Mouse (Mus musculus) stomach, embryonic 16.5 days (tissue): ENCODE data around the gene Col2a1. TPM values are rescaled to one million over a fixed set of nuclear protein-coding genes. Genes with fewer than 3 reads are reported as not detected.

Experiments
- ATAC-seq: fragments of 200-750 bp; cut with Nextera tagmentation; 2 replicates; pipeline ENCODE4 v1.8.0; 2017; ENCODE audit warnings: moderate number of reproducible peaks, moderate TSS enrichment; ENCODE audit not compliant: insufficient read depth, low FRiP score
- H3K27ac ChIP-seq: fragments of 300-500 bp; sonication (generic); 2 replicates; pipeline ENCODE4 v1.5.1; 2014; ENCODE audit warnings: low read length
- H3K27me3 ChIP-seq: fragments of 300-500 bp; sonication (generic); 2 replicates; pipeline ENCODE4 v1.6.1; 2014; ENCODE audit warnings: low read length, control low read depth, mixed read lengths; ENCODE audit not compliant: control insufficient read depth, insufficient read depth
- H3K36me3 ChIP-seq: fragments of 300-500 bp; sonication (generic); 2 replicates; pipeline ENCODE4 v1.6.1; 2014; ENCODE audit warnings: low read length; ENCODE audit not compliant: control insufficient read depth, insufficient read depth
- H3K4me1 ChIP-seq: fragments of 300-500 bp; sonication (generic); 2 replicates; pipeline ENCODE4 v1.6.1; 2014; ENCODE audit warnings: low read length, control low read depth, mixed read lengths; ENCODE audit not compliant: control insufficient read depth, insufficient read depth
- H3K4me2 ChIP-seq: fragments of 300-500 bp; sonication (generic); 2 replicates; pipeline ENCODE4 v1.6.1; 2014; ENCODE audit warnings: low read depth, low read length, mixed read lengths
- H3K4me3 ChIP-seq: fragments of 300-500 bp; sonication (generic); replicated peaks from 2 replicates; pipeline ENCODE4 v1.5.1; 2014; ENCODE audit warnings: mild to moderate bottlenecking, low read length
- H3K9ac ChIP-seq: fragments of 300-500 bp; sonication (generic); 2 replicates; pipeline ENCODE4 v1.6.1; 2014; ENCODE audit warnings: low read length
- H3K9me3 ChIP-seq: fragments of 300-500 bp; sonication (generic); replicated peaks from 2 replicates; pipeline ENCODE4 v1.6.1; 2016; ENCODE audit warnings: low read length, control low read depth; ENCODE audit not compliant: control insufficient read depth
- WGBS: fragments of 180-500 bp; shearing (Covaris S2); extraction: QIAGEN DNeasy Blood & Tissue Kit; methylation state at CpG from one replicate; pipeline ENCODE4 v1.1.7; 2014; 5-methylcytosine and 5-hydroxymethylcytosine counted together
- polyA plus RNA-seq: library from polyadenylated mRNA; unstranded; fragments of >200 nt; fragmentation: Nextera tagmentation; extraction: Ambion mirVana; gene quantifications from 2 replicates; pipeline ENCODE4 v1.2.1, GENCODE M21; 2015

Gene Col2a1
- polyA plus RNA-seq: 0.59 and 0.85 TPM in 2 replicates

DNA sequence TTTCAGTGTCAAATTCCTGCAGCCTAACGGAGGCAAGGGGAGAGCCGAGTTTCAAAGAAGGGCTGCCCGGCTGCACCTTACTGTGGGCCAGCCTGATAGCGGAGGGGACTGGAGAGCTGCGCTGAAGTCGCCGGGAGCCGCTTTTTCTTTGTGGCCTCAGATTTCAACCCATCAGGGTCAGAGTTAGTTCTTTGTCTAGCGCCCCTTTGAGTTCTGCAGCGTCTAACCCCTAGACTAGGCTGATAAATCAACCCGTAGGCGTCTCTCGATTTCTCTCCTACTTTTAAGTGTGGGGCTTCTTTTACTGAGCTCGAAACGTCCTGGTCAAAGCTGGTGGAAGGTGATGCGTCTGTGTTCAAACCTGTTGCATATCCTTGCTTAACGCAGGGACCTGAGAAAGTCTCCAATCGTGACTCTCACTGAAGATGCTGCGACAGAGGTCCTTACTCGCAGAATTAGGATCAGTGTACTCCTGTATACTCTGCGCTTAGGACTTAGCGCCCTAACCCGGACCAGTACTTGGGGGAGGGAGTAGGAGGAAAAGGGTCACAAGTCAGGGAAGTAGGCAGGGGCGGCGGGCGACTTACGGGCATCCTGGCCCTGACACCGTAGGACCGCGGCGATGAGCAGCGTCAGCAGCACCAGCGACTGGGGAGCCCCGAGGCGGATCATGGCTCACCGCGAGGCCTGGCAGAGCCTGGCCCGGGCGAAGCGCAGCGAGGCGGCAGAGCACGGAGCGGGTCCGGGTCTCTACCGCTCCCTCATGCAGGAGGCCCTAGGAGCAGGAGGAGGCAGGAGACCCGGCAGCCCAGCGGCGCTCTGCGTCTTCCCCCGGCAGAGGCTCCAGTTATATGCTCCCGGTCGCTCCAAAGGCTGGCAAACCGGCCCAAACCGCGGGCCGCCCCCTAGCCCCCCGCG is at the start of gene Col2a1:
Gene Col2a1, minus strand, starts transcription at position 874 of the 918 bp plus-strand sequence.
- H3K9ac ChIP-seq: peak within 1 kb of the TSS; percentile 52; the same call in 1 of the 2 replicates
- H3K4me1 ChIP-seq: peaks cover 38% of the 10 kb centered on the region
- no peaks in the 10 kb centered on the region for H3K36me3 ChIP-seq
- H3K4me3 ChIP-seq: peak within 1 kb of the TSS; percentile 36
- peak within 1 kb of the TSS; percentile 54 for H3K4me2 ChIP-seq
- no peaks in the 10 kb centered on the region for H3K9me3 ChIP-seq
- 2% methylated on average over 59 of the region's 59 CpGs for WGBS
- peaks cover 66% of the 10 kb centered on the region for H3K27me3 ChIP-seq
- ATAC-seq: no peak; the same call in 1 of the 2 replicates
- H3K27ac ChIP-seq: no peak within 1 kb of the TSS

DNA sequence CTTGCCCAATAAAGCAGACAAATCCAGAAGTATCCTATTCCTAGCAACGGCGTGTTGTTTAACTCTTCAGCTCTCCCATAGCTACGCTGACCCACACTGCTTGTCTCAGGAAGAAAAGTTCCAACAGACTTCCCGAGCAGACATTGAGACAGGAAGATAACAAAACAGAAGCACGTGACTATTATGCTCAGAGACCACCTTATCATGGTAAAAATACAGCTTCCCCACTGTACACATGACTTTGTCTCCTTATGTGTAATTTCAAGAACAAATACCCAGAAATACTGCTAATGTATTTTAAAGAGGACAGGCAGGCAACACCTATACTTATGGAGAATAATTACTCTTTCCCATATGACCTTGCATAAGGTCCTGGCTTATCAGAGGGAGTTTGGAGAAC is 47.2 kb upstream of the Col2a1 start:
- Histone ChIP-seq H3K9ac (no peak overlapping the region), H3K4me3 (no peak overlapping the region), H3K27ac (no peak overlapping the region), H3K4me1 (no peaks in the 10 kb centered on the region), H3K9me3 (no peaks in the 10 kb centered on the region), H3K4me2 (no peak overlapping the region), H3K36me3 (peaks cover 4% of the 10 kb centered on the region; the same call in 1 of the 2 replicates), H3K27me3 (no peaks in the 10 kb centered on the region)
- WGBS: 88% methylated on average over 5 of the region's 5 CpGs
- ATAC-seq: no peak

DNA sequence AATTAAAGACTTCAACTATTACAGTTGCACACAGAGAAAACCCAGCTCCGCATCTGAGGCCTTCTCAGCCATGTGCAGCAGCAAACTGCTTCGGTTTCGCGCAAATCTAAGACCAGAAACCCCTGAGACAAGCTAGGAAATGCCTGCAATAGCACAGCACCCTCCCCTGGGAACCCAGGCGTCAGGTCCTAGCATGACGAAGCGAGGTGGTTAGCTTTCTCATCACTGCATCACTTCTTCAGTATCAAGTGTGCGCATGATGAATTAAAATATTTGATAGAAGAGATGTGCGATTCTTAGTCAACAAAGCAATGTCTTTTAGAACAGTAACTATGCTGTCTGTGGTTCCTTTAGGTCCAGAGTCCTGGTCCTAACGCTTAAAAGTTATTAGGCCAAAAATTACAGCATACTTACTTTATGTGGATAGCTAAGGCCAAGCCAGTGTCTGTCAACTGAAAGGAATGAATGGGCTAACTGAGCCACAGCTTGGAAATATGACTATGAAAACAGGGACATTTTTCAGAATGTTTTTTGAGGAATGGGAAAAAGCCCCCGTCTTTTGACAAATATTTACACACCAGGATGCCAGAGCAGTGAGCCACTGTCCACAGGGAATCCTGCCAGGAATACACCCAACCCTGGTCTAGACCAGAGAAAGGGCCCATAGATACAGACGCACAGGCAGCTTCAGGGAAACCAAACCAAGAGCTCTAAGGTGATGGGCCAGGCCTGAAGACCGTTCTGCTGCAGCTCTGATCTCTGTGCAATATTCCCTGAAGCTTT is 44.6 kb upstream of the Col2a1 start:
- peaks cover 20% of the 10 kb centered on the region for H3K36me3 ChIP-seq
- no peaks in the 10 kb centered on the region for H3K27me3 ChIP-seq
- H3K9ac ChIP-seq: no peak overlapping the region
- ATAC-seq: no peak
- H3K27ac ChIP-seq: no peak overlapping the region
- no peak overlapping the region for H3K4me2 ChIP-seq
- no peak overlapping the region for H3K4me3 ChIP-seq
- no peaks in the 10 kb centered on the region for H3K9me3 ChIP-seq
- 87% methylated on average over 13 of the region's 13 CpGs for WGBS
- H3K4me1 ChIP-seq: no peaks in the 10 kb centered on the region

DNA sequence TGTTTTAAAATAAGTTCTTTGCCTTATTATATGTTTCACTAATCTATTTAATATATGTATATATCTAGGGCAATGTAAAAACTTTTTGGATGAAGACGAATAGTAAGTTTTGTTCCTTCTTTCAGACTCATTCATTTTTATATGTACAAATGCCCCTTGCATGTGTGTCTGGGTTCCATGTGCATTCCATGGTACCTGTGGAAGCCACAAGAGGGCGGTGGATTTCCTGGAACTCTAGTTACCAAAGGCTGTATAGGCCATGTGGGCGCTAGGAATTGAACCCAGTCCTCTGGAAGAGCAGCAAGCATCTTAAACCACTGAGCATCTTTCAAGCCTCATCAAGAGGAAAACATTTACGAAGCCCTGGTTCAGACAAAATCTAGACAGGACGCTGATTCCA is 39.9 kb upstream of the Col2a1 start:
- no peaks in the 10 kb centered on the region for H3K4me1 ChIP-seq
- WGBS: 93% methylated on average over 5 of the region's 5 CpGs
- no peaks in the 10 kb centered on the region for H3K27me3 ChIP-seq
- no peak overlapping the region for H3K9ac ChIP-seq
- ATAC-seq: no peak
- H3K4me3 ChIP-seq: no peak overlapping the region
- no peak overlapping the region for H3K4me2 ChIP-seq
- H3K36me3 ChIP-seq: peaks cover 27% of the 10 kb centered on the region
- H3K27ac ChIP-seq: no peak overlapping the region
- H3K9me3 ChIP-seq: no peaks in the 10 kb centered on the region

DNA sequence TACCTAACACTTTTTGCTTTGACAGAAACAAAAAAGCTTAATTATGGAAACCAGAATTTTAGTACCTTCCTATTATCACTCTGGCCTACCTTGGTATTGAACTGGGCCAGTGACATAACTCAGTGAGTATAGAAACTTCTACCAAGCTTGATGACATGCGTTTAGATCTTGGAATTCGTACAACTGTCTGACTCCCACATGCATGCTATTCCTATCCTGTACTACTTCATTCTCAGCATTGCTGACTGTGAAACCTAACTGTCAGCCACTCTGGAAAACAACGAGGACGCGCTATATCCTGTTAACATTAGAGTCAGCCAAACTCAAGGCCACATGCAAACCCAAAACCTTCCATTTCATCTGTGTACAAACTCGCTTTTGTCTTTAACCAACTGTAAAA is 39.5 kb upstream of the Col2a1 start:
- Histone ChIP-seq H3K36me3 (peaks cover 27% of the 10 kb centered on the region), H3K27me3 (no peaks in the 10 kb centered on the region), H3K9ac (no peak overlapping the region), H3K4me1 (no peaks in the 10 kb centered on the region), H3K4me3 (no peak overlapping the region), H3K9me3 (no peaks in the 10 kb centered on the region), H3K4me2 (no peak overlapping the region), H3K27ac (no peak overlapping the region)
- WGBS: 92% methylated on average over 6 of the region's 6 CpGs
- ATAC-seq: no peak

DNA sequence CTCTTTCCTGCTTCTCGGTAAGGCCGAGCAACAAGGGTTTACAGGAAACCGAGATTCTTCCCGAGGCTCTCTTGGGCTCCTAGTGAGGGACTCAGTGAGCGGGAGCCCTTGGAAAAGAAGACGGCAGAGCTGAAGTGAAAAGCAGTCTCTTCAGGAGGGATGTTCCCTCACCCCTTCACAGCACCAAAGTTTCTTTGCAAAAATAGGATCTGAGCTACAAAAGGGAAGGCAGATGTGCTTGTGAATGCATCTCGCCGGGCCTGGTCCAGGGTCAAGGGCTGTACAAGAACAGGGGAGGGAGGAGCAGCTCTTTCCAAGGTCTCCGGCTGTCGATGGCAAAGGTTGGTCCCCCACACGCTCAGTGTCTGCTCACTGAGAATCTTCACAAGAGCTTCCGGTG is 38.0 kb upstream of the Col2a1 start:
- ATAC-seq: no peak
- H3K4me1 ChIP-seq: no peaks in the 10 kb centered on the region
- H3K9ac ChIP-seq: no peak overlapping the region
- no peak overlapping the region for H3K4me3 ChIP-seq
- H3K27ac ChIP-seq: no peak overlapping the region
- H3K36me3 ChIP-seq: peaks cover 27% of the 10 kb centered on the region
- WGBS: 89% methylated on average over 12 of the region's 12 CpGs
- no peaks in the 10 kb centered on the region for H3K27me3 ChIP-seq
- H3K4me2 ChIP-seq: no peak overlapping the region
- H3K9me3 ChIP-seq: no peaks in the 10 kb centered on the region

DNA sequence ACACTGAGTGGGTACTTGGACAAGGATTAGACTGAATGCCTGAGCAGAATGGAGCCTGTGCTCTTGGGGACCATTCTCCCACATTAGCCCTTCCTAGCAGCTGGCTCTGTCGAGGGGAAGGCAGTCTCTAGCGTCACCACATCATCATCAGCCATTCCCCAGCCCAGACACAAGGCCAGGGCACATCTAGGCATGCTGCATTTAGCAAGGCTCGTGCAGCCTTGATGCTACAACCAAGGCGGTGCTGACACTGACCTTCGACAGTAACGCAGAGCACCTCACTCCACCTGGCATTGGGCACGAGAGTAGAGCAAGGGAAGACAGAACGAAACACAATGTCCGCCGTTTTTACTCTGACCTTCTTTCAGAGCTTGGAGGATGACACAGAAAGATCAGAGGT is 35.2 kb upstream of the Col2a1 start:
- Histone ChIP-seq H3K4me1 (no peaks in the 10 kb centered on the region), H3K27me3 (no peaks in the 10 kb centered on the region), H3K27ac (no peak overlapping the region), H3K36me3 (peaks cover 11% of the 10 kb centered on the region), H3K4me3 (no peak overlapping the region), H3K4me2 (no peak overlapping the region), H3K9me3 (no peaks in the 10 kb centered on the region), H3K9ac (no peak overlapping the region)
- ATAC-seq: no peak
- 89% methylated on average over 10 of the region's 10 CpGs for WGBS

DNA sequence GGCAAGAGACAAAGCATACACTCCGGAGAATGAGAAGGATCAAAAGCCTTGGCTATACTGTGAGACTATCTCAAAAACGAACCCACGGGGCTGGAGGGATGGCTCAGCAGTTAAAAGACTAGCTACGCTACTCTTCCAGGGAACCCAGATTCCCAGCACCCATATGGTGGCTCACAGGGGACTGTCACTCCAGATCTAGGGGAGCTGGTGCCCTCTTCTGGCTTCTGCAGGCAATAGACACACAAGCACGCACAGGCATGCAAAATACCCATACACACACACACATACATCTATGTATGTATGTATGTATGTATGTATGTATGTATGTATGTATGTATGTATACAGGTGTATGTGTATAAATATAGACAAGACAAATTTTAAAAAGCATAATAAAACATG is 32.1 kb upstream of the Col2a1 start:
- Histone ChIP-seq H3K27ac (no peak overlapping the region), H3K4me3 (no peak overlapping the region), H3K4me1 (no peaks in the 10 kb centered on the region), H3K9ac (no peak overlapping the region), H3K27me3 (no peaks in the 10 kb centered on the region), H3K36me3 (no peaks in the 10 kb centered on the region; the same call in 1 of the 2 replicates), H3K4me2 (no peak overlapping the region), H3K9me3 (no peaks in the 10 kb centered on the region)
- ATAC-seq: no peak
- WGBS: 89% methylated on average over 5 of the region's 5 CpGs
